Mouse (Mus musculus): ENCODE results near the gene Cetn3.

Gene Cetn3

DNA sequence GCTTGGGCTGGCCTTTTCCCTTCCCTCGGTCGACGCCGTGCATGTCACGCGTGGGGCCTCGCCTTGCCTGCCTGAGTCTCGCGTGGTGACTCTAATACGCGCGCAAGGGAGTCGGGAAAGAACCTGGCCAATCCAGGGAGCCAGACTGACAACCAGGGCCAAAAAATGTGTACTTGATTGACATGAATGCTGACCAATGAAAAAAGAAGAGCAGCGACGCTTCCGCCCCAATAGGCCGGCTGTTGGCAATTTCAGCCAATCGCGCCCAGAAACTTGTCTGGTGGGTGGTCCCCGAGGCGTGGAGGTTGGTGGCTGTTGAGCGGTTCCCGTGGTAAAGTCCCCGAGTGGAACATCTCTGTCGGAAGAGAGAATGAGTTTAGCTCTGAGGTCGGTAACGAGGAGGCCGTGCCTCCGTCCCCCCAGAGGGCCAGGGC lies at the start of gene Cetn3:
TSS of gene Cetn3 (plus strand) at position 107 of the 434 bp plus-strand sequence.
- peak; percentile 97 for DNase-seq (ENCODE audit: low read depth, low spot score)

DNA sequence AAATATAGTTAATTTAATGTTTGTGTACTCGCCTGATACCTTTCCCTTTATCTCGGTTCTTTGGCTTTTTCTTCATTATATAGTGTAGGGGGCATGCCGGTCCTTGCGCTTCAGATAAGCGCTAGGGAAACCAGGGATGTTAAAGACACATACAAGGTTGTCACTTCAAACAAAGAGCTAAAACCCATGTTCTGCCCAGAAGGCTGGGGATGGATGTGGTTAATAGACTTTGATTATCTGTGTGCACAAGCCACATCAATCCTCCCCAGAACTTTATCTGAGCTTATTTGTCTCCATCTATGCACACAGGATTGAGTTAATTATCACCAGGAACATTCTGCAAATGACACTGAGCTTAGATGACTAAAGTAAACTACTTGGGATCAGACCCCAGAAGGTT lies 46.3 kb upstream of the Cetn3 start:
- DNase-seq (ENCODE audit: low read depth, low spot score), result no peak

DNA sequence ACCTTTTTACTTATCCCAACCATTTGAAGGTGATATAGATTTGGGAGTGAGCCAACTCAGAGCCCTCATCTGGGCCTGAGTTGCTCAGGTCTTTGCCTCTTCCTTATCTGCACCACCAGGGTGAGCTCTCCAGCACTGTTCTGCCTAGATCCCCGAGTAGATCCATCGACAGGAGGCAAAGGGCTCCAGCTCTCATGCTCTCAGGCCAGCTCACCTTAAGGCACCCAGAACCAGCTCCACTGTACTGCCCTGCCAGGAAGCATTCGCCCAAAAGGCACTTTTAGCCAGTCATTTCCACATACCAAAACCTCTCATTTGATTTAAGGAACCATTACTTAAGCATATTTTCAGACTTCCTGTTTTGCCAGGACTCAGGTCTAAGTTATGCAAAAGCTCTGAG lies 42.0 kb upstream of the Cetn3 start:
- no peak for DNase-seq (ENCODE audit: low read depth, low spot score)

DNA sequence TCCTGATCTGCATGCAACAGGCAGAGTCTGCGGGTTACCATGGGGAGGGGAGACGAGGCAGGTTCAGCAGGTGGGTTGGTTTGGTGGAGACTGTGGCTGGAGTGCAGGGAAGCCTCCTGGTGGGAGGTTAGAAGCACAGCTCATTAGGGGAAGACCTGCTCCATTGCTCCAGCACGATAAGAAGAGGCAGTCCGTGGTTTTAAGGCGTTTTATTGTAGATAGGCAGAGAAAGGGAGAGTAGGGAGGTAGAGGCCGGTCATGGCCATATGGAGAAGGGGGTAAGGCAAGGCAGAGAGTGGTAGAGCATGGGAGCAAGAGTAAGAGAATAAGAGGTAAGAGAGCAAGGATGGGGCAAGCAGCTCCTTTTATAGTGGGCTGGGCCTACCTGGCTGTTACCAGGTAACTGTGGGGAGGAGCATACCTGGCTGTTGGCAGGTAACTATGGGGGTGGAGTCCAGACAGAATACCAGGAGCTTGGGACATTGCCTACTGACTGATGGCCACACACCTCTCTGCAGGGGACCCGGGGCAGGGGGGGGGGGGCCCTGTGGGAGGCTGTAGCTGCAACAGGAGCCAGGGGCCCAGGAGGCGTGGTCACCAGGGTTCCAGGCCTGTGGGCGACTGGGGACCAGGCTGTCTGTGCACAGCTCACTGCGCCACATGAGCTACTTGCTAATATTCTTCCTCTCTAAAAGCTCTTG lies 39.3 kb upstream of the Cetn3 start:
- DNase-seq (ENCODE audit: low read depth, low spot score), result no peak

DNA sequence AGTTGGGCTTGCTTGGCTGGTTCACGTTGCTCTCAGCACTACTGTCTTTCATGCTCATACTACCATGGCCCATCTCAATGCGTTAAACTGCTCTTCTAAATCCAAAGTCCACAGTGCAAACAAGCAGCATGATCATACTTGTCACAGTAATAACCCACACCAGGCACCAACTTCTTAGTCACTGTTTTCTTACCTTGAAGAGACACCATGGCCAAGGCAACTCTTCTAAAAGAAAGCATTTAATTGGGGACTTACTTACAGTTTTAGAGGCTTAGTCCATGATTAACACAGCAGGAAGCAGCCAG lies 38.8 kb upstream of the Cetn3 start:
- DNase-seq (ENCODE audit: low read depth, low spot score), result no peak

DNA sequence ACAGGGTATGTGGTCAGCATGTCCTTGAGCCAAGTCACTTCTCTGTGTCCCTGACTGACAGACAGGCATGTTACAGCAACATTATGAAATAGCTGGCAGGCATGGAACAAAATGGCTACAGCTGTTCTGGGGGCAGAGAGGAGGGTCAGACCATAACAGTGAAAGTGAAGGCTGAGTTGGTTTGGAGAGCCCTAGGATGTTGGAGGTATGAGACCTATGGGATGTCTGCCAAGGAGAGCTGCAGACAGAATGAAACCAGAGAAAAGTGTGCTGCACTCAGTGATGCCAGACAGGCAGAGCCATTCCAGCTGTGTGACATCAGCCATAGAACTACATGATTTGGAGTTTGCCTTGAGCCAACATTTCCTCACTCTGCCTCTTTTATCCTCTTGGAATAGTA lies 28.0 kb upstream of the Cetn3 start:
- DNase-seq (ENCODE audit: low read depth, low spot score), result peak; percentile 60

DNA sequence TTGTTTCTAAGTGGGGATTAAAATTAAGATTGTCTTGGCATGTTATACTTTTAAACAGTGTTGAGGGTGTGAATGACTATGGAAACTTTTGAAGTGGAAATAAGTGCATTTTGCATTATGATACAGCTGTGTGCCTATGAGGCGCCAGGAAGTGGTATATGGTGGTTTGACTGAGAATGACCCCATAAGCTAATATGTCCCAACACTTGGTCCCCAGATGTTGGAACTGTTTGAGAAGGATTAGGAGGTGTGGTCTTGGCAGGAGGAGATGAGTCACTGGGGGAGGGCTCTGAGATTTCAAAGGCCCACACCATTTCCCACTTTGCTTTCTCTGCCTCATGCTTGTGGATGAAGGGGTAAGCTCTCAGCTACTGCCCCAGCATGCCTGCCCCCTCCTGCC lies 27.6 kb upstream of the Cetn3 start:
- peak; percentile 24 for DNase-seq (ENCODE audit: low read depth, low spot score)

DNA sequence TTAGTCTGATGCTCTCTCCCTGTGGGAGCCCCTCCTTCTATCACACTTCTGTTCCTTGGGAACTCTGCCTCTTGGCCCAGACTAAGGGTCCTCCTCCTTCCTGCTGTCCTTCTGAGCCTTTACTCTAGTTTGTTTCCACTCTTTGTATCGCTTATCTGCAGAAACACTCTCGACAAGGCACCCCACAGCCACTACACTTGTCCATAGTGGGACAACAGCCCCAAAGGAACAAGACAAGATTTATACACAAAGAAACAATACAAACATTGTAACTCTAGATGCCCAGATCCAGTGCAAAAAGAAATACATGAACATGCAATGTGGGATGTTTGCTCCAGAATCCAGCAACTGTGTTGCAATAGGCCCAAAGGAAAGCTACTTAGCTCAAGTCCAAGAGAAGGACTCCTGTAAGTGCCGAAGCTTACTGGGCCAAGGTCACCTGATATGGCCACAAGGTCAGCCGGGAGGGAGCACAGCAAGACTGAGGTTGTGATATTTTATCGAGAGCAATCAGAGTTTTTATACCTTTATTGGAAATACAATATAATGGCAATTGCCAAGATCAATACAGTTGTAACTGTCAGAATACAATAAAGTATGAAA lies 25.7 kb upstream of the Cetn3 start:
- DNase-seq (ENCODE audit: low read depth, low spot score), result no peak

DNA sequence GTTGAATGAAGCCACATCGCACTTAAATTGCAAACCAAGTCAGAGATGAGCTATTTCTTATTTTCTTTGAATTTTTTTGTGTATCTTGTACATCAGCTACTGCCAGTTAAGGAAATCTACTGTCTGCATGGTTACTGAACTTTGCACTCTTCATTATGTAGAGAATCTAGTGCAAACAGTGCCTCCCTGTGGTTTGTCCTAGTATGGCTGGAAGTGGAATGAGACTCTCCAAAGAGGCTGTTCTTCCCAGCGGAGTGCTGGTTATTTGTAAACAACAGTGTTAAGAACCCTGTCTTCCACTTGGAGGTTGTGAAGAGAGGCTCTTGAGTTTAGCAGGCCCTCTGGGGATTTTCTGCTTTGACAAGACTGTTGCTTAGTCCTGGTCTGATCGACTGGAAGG lies 22.5 kb upstream of the Cetn3 start:
- DNase-seq (ENCODE audit: low read depth, low spot score), result peak; percentile 80

DNA sequence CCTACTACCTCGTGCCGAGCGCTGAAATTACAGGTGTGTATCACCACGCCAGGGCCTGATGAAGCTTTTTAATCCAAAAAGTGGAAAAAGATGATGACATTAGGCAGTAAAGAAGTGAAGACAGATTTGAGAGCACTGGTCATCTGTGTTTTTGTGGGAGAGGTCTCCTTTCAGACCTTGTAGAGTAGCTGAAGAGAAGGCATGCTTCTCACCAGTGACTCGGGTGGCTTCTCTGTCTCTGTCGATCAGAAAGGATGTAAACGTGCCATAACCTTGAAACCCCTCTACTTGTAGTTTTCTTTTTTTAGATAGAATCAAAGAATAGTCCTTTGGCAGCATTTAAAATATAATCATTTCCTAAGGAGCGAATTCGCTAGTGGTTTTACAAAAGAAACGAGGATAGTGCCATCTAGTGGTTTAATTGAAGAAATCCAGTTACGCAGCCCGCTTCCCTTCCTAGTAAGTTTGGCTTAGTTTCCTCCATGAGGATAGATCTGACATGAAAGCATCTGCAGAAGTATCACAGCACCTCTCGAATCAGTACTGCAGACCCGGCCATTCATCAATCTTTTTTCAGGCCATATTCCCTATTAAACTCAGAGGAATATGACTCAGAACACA lies 21.2 kb upstream of the Cetn3 start:
- DNase-seq (ENCODE audit: low read depth, low spot score), result peak; percentile 80

DNA sequence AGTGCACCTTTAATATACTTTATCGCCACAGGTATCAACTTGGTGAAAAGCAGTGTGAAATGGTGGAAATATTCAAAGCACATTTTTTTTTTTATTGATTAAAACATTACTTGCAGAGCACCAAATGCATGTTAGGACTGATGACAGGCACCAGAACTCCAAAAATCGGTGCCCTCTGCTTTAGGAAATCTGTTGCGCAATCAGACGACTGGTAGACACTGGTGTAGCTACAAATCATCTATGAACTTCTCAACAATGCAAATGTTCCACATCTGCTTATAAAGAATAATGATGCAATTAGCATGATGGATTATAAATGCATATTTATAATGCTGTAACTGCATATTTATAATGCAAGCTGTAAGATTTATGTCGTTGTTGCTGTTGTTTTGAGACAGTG lies 18.7 kb upstream of the Cetn3 start:
- no peak for DNase-seq (ENCODE audit: low read depth, low spot score)

DNA sequence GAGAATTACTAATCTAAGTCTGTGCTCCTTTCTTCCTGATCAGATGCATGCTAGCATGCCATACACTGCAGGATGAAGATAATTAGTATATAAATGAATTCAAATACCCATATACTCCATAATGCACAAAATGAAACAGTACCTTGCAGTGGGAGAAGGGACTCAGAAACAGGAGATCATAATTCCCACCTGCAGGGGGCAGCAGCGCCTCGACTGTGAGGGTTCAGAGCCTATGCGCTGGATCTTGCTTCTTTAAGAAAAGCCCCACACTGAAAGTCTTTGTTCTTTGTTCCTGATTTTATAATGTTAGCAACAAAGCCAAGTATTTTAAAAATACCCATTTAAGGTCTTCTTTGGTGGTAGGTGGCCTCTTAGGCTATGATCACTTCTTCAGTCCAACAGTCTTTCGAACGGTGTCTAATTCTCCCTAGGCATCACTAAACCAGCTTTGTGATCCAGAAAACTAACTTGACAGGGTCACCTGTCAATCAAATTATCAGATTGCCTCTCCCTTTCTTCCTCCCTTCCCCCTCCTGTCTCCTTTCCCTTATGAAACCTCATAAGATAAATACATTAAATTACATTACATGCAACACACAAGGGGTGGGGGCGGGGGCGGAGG lies 15.7 kb upstream of the Cetn3 start:
- peak; percentile 42 for DNase-seq (ENCODE audit: low read depth, low spot score)

DNA sequence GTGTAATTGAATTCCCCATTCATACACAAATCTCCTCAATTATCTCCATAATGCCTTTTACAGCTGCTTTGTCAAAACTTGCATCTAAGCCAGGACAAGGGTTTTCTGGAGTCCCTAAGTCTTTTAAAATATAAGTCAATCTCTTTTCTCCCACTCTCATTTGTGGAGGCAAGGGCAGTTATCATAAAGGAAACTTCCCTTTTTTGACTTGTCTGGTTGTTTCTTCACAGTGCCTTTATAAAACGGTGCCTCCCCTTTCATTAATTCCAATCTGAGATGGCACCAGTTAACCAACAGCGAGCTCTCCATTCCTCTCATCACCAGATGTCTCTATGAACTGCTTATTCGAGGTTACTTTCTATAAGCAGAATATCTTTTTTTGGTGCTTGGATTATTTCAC lies 6.7 kb upstream of the Cetn3 start:
- no peak for DNase-seq (ENCODE audit: low read depth, low spot score)

DNA sequence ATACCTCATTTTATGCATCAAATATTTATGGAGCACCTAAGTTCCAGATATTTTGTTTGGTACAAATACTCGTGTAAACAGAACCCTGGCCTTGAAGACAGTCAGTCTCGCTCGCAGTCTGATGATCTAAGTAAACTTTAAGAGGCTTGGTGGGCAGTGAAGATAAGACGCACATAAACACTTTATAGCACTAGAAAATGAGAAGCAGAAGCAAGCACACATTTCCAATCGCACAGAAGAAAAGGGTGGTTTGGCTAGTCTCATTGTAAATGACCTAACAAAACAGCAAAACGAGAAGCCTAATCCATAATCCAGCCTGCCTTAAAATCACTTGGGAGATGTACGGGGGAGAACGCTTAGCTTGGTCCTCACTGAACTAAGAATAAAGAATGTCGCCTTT lies 402 bp upstream of the Cetn3 start:
- no peak for DNase-seq (ENCODE audit: low read depth, low spot score)

DNA sequence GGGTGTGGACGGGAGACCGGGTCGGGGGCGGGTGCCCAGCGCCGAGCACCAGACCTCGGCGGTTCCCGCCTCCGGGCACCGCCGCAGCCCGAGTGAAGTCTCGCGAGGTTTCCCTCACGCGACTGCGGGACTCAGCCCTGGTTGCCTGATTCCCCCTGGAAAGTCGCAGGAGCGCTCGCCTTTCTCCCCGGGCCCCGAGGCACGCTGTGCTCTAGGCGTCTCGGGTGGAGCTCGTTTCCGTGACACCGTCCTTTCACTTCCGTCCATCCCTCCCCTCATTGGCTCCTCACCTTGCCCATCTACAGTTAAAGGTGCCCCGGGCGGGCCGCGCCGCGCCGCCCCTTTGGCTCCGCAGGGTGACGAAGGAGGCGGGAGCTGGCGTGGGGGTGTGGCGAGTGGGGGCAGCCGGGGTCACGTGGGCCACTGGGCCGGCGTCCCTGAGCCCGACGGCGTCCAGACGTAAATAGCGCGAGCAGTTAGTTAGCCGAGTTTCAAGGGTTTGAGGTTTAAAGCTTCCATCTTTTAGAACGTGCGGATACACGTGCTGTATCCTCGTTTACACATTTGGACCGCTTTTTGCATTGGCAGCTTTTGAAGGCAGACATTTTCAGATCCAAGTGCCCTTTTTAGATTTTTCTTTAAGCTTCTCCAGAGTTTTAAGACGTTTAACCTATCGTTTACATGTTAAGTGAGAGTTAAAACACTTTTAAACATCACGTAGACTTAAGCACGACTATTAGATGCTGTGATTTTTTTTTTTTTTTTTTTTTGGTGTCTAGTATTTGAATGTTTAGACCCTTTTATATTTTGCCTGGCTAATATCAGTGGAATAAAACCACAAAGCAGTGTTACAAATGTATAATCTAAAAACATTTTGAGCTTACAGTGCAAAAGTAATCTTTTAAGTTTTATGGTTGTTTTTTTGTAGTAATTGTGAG lies 797 bp downstream of the Cetn3 start:
- DNase-seq (ENCODE audit: low read depth, low spot score), result peak; percentile 94

DNA sequence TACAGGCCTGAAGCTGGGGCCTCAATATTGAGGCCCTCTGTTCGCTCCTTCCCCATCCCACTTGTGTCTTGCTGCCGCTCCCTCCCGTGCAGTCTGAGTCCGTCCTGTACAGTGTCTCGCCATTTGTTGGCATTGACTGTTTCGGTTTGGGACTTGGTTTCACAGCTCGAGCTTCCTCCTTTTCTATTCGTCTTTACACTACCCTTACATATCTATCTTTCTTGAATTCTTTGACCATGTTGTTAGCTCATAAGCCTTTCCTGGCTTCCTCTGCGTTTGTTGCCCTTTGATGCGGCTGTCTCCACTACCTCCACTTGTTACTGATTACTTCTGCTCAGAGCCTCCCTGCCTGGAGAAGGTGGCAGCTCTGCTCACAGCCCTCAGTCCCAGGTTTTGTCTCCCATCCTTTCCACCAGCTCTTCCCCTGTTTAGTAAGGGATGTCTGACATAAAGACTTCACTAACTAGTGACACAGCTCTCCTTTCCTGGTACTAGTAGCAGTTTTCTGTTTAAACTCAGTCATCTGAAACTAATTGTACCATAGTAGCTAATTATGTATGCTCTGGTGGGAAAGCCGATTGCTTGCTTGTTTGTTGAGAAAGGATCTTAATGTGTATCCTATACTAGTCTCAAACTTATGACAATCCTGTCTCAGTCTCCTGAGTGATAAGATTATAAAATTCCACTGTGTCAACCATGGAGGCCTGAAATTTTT lies 3.0 kb downstream of the Cetn3 start:
- no peak for DNase-seq (ENCODE audit: low read depth, low spot score)

DNA sequence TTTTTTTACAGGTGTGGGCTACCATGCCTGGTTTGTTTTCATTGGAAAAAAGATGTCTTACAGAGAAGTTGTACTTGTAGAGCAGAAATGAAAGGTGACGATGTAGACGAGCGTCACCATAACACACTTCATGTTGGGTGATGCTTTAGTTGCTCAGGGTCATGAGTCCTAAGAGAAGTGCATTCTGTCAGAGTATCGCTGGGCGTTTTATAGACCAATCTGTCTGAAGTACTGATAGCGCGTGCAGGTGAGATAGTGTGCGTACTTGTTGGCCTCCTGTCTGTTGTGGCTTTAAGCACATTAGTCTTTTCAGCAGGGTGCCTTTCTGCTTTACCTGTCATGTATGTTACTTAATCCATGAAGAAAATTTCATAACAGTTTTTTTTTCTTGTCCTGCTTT lies 7.3 kb downstream of the Cetn3 start:
- DNase-seq (ENCODE audit: low read depth, low spot score), result no peak

DNA sequence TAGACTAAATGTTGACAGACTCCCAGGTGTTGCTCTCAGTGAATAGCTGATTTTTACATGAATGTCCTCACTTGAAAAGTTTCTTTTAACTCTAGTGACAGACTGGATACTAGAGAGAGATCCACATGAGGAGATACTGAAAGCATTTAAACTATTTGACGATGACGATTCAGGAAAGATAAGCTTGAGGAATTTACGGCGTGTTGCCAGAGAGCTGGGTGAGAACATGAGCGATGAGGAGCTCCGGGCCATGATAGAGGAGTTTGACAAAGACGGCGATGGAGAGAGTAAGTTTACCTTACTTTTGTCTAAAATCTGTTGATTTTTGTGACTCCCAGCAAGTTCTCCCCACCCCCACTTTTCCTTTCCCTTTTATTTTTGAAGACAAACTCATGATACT lies 9.0 kb downstream of the Cetn3 start:
- DNase-seq (ENCODE audit: low read depth, low spot score), result no peak

DNA sequence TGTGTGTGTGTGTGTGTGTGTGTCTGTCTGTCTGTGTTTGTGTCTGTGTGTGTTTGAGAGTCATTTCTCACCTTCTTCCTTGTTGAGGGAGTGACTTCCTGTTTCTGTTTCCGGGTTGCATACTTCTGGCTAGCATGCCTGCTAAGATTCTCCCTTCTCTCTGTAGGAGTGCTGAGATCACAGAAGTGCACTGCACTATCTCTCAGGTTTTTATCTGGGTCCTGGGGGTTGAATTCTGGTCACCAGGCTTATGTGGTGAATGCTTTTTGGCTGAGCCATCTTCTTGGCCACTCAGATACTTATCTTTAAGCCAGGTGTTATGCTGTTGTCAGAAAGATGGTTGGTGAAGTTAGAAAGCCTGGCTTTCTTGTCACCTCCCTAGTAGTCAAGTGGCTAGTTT lies 11.0 kb downstream of the Cetn3 start:
- DNase-seq (ENCODE audit: low read depth, low spot score), result no peak

DNA sequence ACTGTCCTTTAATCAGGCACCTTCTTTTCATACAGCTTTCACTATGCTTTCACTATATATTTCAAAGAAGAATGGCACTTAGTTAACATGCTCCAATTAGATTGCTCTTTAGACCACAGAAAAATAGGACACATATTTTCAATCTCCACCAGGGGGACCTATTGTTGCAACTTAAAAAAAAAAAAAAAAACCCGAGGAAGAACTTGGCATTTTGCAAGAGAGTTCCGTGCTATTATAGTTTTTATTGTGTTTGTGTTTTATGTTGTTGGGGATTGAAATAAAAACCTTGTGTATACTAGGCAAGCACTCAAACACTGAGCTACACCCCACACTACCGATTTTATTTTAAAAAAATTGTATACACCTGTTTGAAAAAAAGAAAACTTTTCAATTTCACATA lies 18.2 kb downstream of the Cetn3 start:
- DNase-seq (ENCODE audit: low read depth, low spot score), result peak; percentile 46

DNA sequence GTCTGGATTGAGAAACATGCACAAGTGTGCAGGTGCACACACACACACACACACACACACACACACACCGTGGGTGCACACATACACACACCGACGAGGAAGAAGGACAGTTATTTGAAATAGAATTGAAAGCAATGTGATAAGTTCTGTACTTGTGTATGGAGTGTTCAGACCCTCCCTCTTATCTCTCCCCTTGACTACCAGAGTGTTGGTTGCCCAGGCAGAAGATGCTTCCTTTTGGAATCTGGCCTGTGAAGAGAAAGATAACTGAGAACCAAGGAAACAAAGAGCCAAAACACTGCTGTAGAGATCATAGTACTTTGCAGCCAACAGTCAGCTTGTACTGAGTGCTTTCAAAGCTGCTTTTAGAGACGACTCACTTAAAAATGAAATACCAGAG lies 20.8 kb downstream of the Cetn3 start:
- no peak for DNase-seq (ENCODE audit: low read depth, low spot score)
